Mouse (Mus musculus) heart, embryonic 13.5 days (tissue): ENCODE measurements around the gene Trmt10a. TPM values are rescaled to one million over a fixed set of nuclear protein-coding genes. Genes with fewer than 3 reads are reported as not detected.
A peak's percentile ranks its signal among the peaks of the same experiment; 100 is the strongest.

Source experiments
- ATAC-seq: fragments of 200-750 bp; cut with Nextera tagmentation; 2 replicates; pipeline ENCODE4 v1.8.0; 2017; ENCODE audit warnings: moderate TSS enrichment; ENCODE audit not compliant: insufficient number of reproducible peaks, low FRiP score, low TSS enrichment; ENCODE audit errors: extremely low read depth
- H3K27ac ChIP-seq: fragments of 300-500 bp; sonication (generic); replicated peaks from 2 replicates; pipeline ENCODE4 v1.5.1; 2015; ENCODE audit warnings: moderate library complexity, mild to moderate bottlenecking, inconsistent platforms
- H3K27me3 ChIP-seq: fragments of 300-500 bp; sonication (generic); replicated peaks from 2 replicates; pipeline ENCODE4 v1.6.1; 2015; ENCODE audit warnings: mild to moderate bottlenecking, inconsistent platforms
- H3K36me3 ChIP-seq: fragments of 300-500 bp; sonication (generic); 2 replicates; pipeline ENCODE4 v1.6.1; 2015; ENCODE audit warnings: mild to moderate bottlenecking, inconsistent platforms
- H3K4me1 ChIP-seq: fragments of 300-500 bp; sonication (generic); 2 replicates; pipeline ENCODE4 v1.6.1; 2015; ENCODE audit warnings: inconsistent platforms
- H3K4me2 ChIP-seq: fragments of 300-500 bp; sonication (generic); 2 replicates; pipeline ENCODE4 v1.6.1; 2015; ENCODE audit warnings: inconsistent platforms, mild to moderate bottlenecking, moderate library complexity
- H3K4me3 ChIP-seq: fragments of 300-500 bp; sonication (generic); 2 replicates; pipeline ENCODE4 v1.5.1; 2015; ENCODE audit warnings: moderate library complexity, mild to moderate bottlenecking, inconsistent platforms
- H3K9ac ChIP-seq: fragments of 300-500 bp; sonication (generic); 2 replicates; pipeline ENCODE4 v1.6.1; 2015; ENCODE audit warnings: inconsistent platforms, mild to moderate bottlenecking, moderate library complexity
- H3K9me3 ChIP-seq: fragments of 300-500 bp; sonication (generic); 2 replicates; pipeline ENCODE4 v1.6.1; 2016; ENCODE audit warnings: inconsistent platforms
- WGBS: fragments of 180-500 bp; shearing (Covaris S2); methylation state at CpG from one replicate; pipeline ENCODE4 v1.1.7; 2015; ENCODE audit warnings: mixed read lengths; 5-methylcytosine and 5-hydroxymethylcytosine counted together
- polyA plus RNA-seq: library from polyadenylated mRNA; unstranded; fragments of >200 nt; fragmentation: Nextera tagmentation; extraction: Ambion mirVana; gene quantifications from 2 replicates; pipeline ENCODE4 v1.2.1, GENCODE M21; 2015

Gene Trmt10a
- polyA plus RNA-seq, 1 experiment from 2014 or later, result 8.5 TPM

GRCm38 (mm10) chr3:138198722-138199068, 55.4 kb downstream of the Trmt10a start:
- peaks cover 5% of the 10 kb centered on the region for H3K27me3 ChIP-seq
- H3K9me3 ChIP-seq, result no peaks in the 10 kb centered on the region
- peak overlapping the region; percentile 67; the same call in 1 of the 2 replicates for H3K4me2 ChIP-seq
- H3K4me3 ChIP-seq, result no peak overlapping the region
- no peaks in the 10 kb centered on the region for H3K4me1 ChIP-seq
- H3K9ac ChIP-seq, result peak overlapping the region; percentile 72
- no peaks in the 10 kb centered on the region for H3K36me3 ChIP-seq
- WGBS, result 68% methylated on average over 7 of the region's 7 CpGs
- no peak for ATAC-seq
- H3K27ac ChIP-seq, result no peak overlapping the region

GRCm38 (mm10) chr3:138208821-138209220, 65.6 kb downstream of the Trmt10a start:
- no peak overlapping the region for H3K9ac ChIP-seq
- no peak overlapping the region for H3K4me3 ChIP-seq
- H3K27me3 ChIP-seq, result no peaks in the 10 kb centered on the region
- H3K27ac ChIP-seq, result no peak overlapping the region
- H3K9me3 ChIP-seq, result no peaks in the 10 kb centered on the region
- H3K36me3 ChIP-seq, result no peaks in the 10 kb centered on the region
- 87% methylated on average over 3 of the region's 3 CpGs for WGBS
- H3K4me2 ChIP-seq, result no peak overlapping the region
- no peaks in the 10 kb centered on the region for H3K4me1 ChIP-seq
- ATAC-seq, result no peak

Other genes starting within 250 kb of the Trmt10a start
- 85.4 and 105 TPM in 2 replicates for gene Lamtor3, start 224.9 kb upstream of the Trmt10a start, polyA plus RNA-seq
- 13.0 and 14.5 TPM in 2 replicates for gene Dapp1, start 161.9 kb upstream of the Trmt10a start, polyA plus RNA-seq
- gene 1110002E22Rik, start 78.4 kb upstream of the Trmt10a start, polyA plus RNA-seq, result 9.4 and 11.1 TPM in 2 replicates
- 0.36 and 0.56 TPM in 2 replicates for gene Gm5105, start 76.1 kb upstream of the Trmt10a start, polyA plus RNA-seq
- gene Mttp, start 1.5 kb downstream of the Trmt10a start, polyA plus RNA-seq, result 6.6 and 7.6 TPM in 2 replicates
- not detected in 2 replicates for gene 4930579F01Rik, start 50.4 kb downstream of the Trmt10a start, polyA plus RNA-seq
- gene Adh7, start 74.3 kb downstream of the Trmt10a start, polyA plus RNA-seq, result 0.11 TPM in 1 of 2 replicates, not detected in the other
- gene Adh1, start 117.5 kb downstream of the Trmt10a start, polyA plus RNA-seq, result 13.5 and 13.6 TPM in 2 replicates
- 0.08 TPM in 1 of 2 replicates, not detected in the other for gene Adh6a, start 169.8 kb downstream of the Trmt10a start, polyA plus RNA-seq
- gene Adh6b, start 198.3 kb downstream of the Trmt10a start, polyA plus RNA-seq, result 3.3 and 3.6 TPM in 2 replicates